Mouse (Mus musculus) gastrocnemius, adult 2 months (tissue): ENCODE data around the gene Bpi. TPM values are rescaled to one million over a fixed set of nuclear protein-coding genes. Genes with fewer than 3 reads are reported as not detected.

Experiments
- DNase-seq: peaks from one replicate; pipeline ENCODE4 v3.0.0; 2022
- H3K27ac ChIP-seq: fragments of 200-600 bp; 2 replicates; pipeline ENCODE4 v1.8.1; 2022; ENCODE audit warnings: mild to moderate bottlenecking
- H3K4me3 ChIP-seq: fragments of 200-600 bp; 2 replicates; pipeline ENCODE4 v1.8.1; 2022; ENCODE audit warnings: mild to moderate bottlenecking, moderate library complexity
- CTCF ChIP-seq: fragments of 200-600 bp; IDR thresholded peaks from 2 replicates; pipeline ENCODE4 v1.8.1; 2022; ENCODE audit warnings: antibody characterized with exemption, mild to moderate bottlenecking, moderate library complexity
- intact Hi-C: fragments of 180-260 bp; cut with DNase I; formaldehyde crosslinking; loops from one replicate; pipeline ENCODE4 v1.15.1; 2025
- microRNA-seq: library from miRNA; unstranded; fragments of <30 nt; microRNA quantifications from one replicate; pipeline ENCODE4 v1.2.0, GENCODE M21; 2021
- total RNA-seq, 2 experiments: library from RNA; stranded (reverse); gene quantifications; 2 replicates each; pipeline ENCODE4 v1.2.3; 2021

Bpi gene
- total RNA-seq, 2 experiments from 2014 or later: not detected

- TF ChIP-seq CTCF: peak; percentile 70
- Histone ChIP-seq H3K4me3 (no peak overlapping the region), H3K27ac (no peak overlapping the region)
- peak; percentile 76 for DNase-seq
- intact Hi-C loops: no loop called here
Observed at GRCm38 (mm10) chr2:158317026-158317425, 59.1 kb downstream of the Bpi start.

DNA sequence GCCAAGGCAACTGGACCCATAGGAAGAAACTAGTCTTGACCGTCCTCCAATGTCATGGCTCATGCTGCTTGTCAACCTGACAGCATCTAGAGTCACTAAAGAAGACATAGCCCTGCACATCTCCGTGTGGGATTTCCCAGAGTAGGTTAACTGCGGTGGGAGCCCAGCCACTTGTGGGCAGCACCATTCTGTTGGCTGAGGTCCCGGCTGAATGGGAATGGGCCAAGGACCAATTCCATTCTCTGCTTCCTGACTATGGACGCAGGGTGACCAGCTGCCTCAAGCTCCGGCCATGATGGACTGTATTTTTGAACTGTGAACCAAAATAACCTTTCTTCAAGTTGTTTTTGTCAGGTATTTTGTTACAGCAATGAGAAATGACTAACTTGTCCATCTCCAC is 63.7 kb downstream of the Bpi start:
- TF ChIP-seq CTCF: no peak
- Histone ChIP-seq H3K27ac (no peak overlapping the region), H3K4me3 (no peak overlapping the region)
- no peak for DNase-seq
- intact Hi-C loops: no loop called here

DNA sequence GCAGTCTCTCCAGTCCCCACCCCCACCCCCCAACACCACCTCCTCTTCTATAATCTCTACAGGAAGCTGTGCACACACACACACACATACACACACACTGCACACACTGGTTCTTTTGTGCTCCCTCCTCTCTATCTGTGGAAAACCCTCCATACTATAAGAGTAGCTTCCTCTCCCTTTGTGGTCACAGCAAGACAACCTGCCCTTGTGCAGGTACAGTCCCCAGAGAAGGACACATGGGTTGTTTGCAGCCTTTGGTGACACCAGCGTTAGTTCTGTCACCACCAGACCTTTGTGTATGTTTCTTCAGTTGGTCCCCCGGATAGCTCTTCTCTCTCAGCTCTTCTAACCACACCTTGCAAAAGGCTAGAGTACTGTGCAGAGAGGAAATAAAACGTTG is 65.0 kb downstream of the Bpi start:
- H3K4me3 ChIP-seq: no peak overlapping the region
- no peak overlapping the region for H3K27ac ChIP-seq
- DNase-seq: no peak
- TF ChIP-seq CTCF: no peak
- intact Hi-C loops: no loop called here

DNA sequence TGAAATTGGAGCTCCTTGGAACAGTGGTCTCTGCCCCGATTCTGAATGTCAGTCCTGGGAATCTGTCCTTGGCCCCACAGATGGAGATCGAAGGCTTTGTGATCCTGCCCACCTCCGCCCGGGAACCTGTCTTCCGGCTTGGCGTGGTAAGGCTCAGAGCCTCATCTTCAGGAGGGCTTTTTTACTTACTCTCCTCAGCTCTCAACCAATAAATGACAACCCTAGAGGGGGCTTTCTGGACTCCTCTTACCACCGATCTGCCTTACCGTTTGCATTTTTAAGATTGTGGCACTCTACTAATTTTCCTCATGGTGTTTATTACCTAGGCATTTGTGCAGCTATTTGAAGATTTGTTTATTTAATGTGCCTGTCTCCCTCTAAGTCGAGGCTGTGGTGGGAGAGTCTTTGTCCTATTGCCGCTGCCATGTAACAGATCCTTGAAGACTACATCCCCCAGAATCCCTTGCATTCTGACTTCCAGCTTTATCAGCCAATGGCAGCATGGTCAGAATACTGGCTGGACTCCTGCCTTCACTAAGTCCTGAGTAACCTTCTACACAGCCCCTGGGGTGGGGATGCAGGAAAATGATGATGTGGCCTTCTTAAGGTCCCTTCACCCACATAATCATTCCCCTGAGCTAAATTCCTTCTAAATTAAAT is 66.8 kb downstream of the Bpi start:
- intact Hi-C loops: no loop called here
- H3K4me3 ChIP-seq: no peak overlapping the region
- no peak for TF ChIP-seq CTCF
- DNase-seq: no peak
- H3K27ac ChIP-seq: no peak overlapping the region

GRCm38 (mm10) chr2:158325609-158326008 is 67.7 kb downstream of the Bpi start:
- DNase-seq: no peak
- TF ChIP-seq CTCF: no peak
- no peak overlapping the region for H3K4me3 ChIP-seq
- H3K27ac ChIP-seq: no peak overlapping the region
- intact Hi-C loops: no loop called here

Small RNA genes lying within 50 kb of the gene (microRNA-seq; reads per million reads assigned to microRNA genes)
- not detected for gene Mir7685

Other genes starting within 250 kb of the Bpi start
- gene Tti1, start 229.7 kb upstream of the Bpi start, total RNA-seq: 10 to 100 TPM; 21.3 to 23.0 TPM
- 10 to 100 TPM; 30.2 to 31.9 TPM for gene Rprd1b, start 229.6 kb upstream of the Bpi start, total RNA-seq
- 10 to 100 TPM; 44.2 to 55.4 TPM for gene Tgm2, start 111.7 kb upstream of the Bpi start, total RNA-seq
- 1 to 10 TPM; 1.2 to 2.2 TPM for gene D630003M21Rik, start 28.9 kb upstream of the Bpi start, total RNA-seq
- gene Lbp, start 48.4 kb downstream of the Bpi start, total RNA-seq: 1 to 10 TPM; 5.2 to 7.1 TPM
- gene Snhg11, start 117.5 kb downstream of the Bpi start, total RNA-seq: under 1 TPM in 1 of 2 experiments, not detected in 1; 0.17 TPM
- gene Ralgapb, start 151.8 kb downstream of the Bpi start, total RNA-seq: 10 to 100 TPM; 27.9 to 38.2 TPM
- gene Adig, start 244.5 kb downstream of the Bpi start, total RNA-seq: 1 to 10 TPM; 3.1 to 5.5 TPM